Mouse (Mus musculus) common myeloid progenitor, adult 5-6 weeks (primary cell): Measurements from ENCODE around the gene 9530068E07Rik. TPM values are rescaled to one million over a fixed set of nuclear protein-coding genes. Genes with fewer than 3 reads are reported as not detected.
"Not testable (repeated sequence)": the region's sequence is repeated elsewhere in the genome, so short reads cannot be mapped to it uniquely, and the experiment has no call there.

Source experiments
- ATAC-seq: replicated peaks from 2 replicates; pipeline ENCODE4 v1.8.0; 2016; ENCODE audit warnings: low read depth, mild to moderate bottlenecking, moderate TSS enrichment, inconsistent platforms; ENCODE audit not compliant: poor library complexity, severe bottlenecking
- total RNA-seq: library from RNA; stranded (forward); fragments of 200-1000, 187-1606 nt; gene quantifications from 2 replicates; pipeline ENCODE4 v1.2.3, GENCODE M21; 2017

9530068E07Rik gene
- total RNA-seq, result 61.4 and 77.6 TPM in 2 replicates

- ATAC-seq, result peak; percentile 94
Measured at GRCm38 (mm10) chr11:52395940-52396596, at the start of gene 9530068E07Rik. TSS of gene 9530068E07Rik (plus strand) at chr11:52396428.

- ATAC-seq, result peak; percentile 67
Measured at GRCm38 (mm10) chr11:52346635-52347005, 49.6 kb upstream of the 9530068E07Rik start.

GRCm38 (mm10) chr11:52348156-52348555 is 48.1 kb upstream of the 9530068E07Rik start:
- ATAC-seq, result no peak

GRCm38 (mm10) chr11:52348724-52349123 is 47.5 kb upstream of the 9530068E07Rik start:
- no peak for ATAC-seq

GRCm38 (mm10) chr11:52350924-52351323 is 45.3 kb upstream of the 9530068E07Rik start:
- peak; percentile 75 for ATAC-seq

GRCm38 (mm10) chr11:52352271-52352670 is 44.0 kb upstream of the 9530068E07Rik start:
- no peak for ATAC-seq

- ATAC-seq, result no peak
Measured at GRCm38 (mm10) chr11:52354644-52355043, 41.6 kb upstream of the 9530068E07Rik start.

- ATAC-seq, result no peak
Measured at GRCm38 (mm10) chr11:52355601-52356000, 40.6 kb upstream of the 9530068E07Rik start.

GRCm38 (mm10) chr11:52357091-52357490 is 39.1 kb upstream of the 9530068E07Rik start:
- not testable (repeated sequence) for ATAC-seq

GRCm38 (mm10) chr11:52358520-52358919 is 37.7 kb upstream of the 9530068E07Rik start:
- no peak for ATAC-seq

GRCm38 (mm10) chr11:52359686-52360470 is 36.4 kb upstream of the 9530068E07Rik start:
- peak; percentile 50 for ATAC-seq

- ATAC-seq, result peak; percentile 85
Measured at GRCm38 (mm10) chr11:52360471-52361277, 35.6 kb upstream of the 9530068E07Rik start, which contains the start of gene Vdac1. TSS of gene Vdac1 (plus strand) at chr11:52360860.

- no peak; the same call in 1 of the 2 replicates for ATAC-seq
Measured at GRCm38 (mm10) chr11:52361287-52361921, 34.8 kb upstream of the 9530068E07Rik start.

- no peak for ATAC-seq
Measured at GRCm38 (mm10) chr11:52364376-52364775, 31.9 kb upstream of the 9530068E07Rik start.

- no peak for ATAC-seq
Measured at GRCm38 (mm10) chr11:52365143-52365542, 31.1 kb upstream of the 9530068E07Rik start.

- ATAC-seq, result peak; percentile 45
Measured at GRCm38 (mm10) chr11:52366358-52366757, 29.9 kb upstream of the 9530068E07Rik start.

GRCm38 (mm10) chr11:52368176-52368985 is 27.8 kb upstream of the 9530068E07Rik start:
- no peak for ATAC-seq

GRCm38 (mm10) chr11:52369252-52370134 is 26.7 kb upstream of the 9530068E07Rik start:
- no peak for ATAC-seq
